Mouse (Mus musculus): ENCODE measurements around the gene B3gat3. TPM values are rescaled to one million over a fixed set of nuclear protein-coding genes. Genes with fewer than 3 reads are reported as not detected.
"Not testable (repeated sequence)": the region's sequence is repeated elsewhere in the genome, so short reads cannot be mapped to it uniquely, and the experiment has no call there.

The B3gat3 gene
- polyA plus RNA-seq, 1 experiment = 26.7 TPM

- peak within 1 kb of the TSS; percentile 96 for H3K4me3 ChIP-seq (ENCODE audit: insufficient read depth, low read length)
- 0 out of 2 replicates have a peak, but pooled peaks cover 2% of the 10 kb centered on the region for H3K4me1 ChIP-seq (ENCODE audit: control insufficient read depth, insufficient read depth, low read length)
- no peak for TF ChIP-seq CTCF (IDR thresholded peaks at IDR 0.05; ENCODE audit: borderline replicate concordance, insufficient read depth, low read length)
- TF ChIP-seq POLR2A (IDR thresholded peaks at IDR 0.05; ENCODE audit: low read depth, low read length) = peak; percentile 85
- peak within 1 kb of the TSS; percentile 70 for H3K27ac ChIP-seq (ENCODE audit: insufficient read depth, low read length)
Measured at GRCm38 (mm10) chr19:8953135-8954039, 33.2 kb downstream of the B3gat3 start, which contains the start of gene Tut1. Gene Tut1 (plus strand): TSS chr19:8953847.

GRCm38 (mm10) chr19:8954171-8954570, 34.0 kb downstream of the B3gat3 start:
- Histone ChIP-seq H3K27ac (ENCODE audit: insufficient read depth, low read length) (peak overlapping the region; percentile 70), H3K4me1 (ENCODE audit: control insufficient read depth, insufficient read depth, low read length) (0 out of 2 replicates have a peak, but pooled peaks cover 2% of the 10 kb centered on the region), H3K4me3 (ENCODE audit: insufficient read depth, low read length) (peak overlapping the region; percentile 96)
- TF ChIP-seq POLR2A (IDR thresholded peaks at IDR 0.05; ENCODE audit: low read depth, low read length) = no peak
- no peak for TF ChIP-seq CTCF (IDR thresholded peaks at IDR 0.05; ENCODE audit: borderline replicate concordance, insufficient read depth, low read length)

- no peak for TF ChIP-seq CTCF (IDR thresholded peaks at IDR 0.05; ENCODE audit: borderline replicate concordance, insufficient read depth, low read length)
- no peak for TF ChIP-seq POLR2A (IDR thresholded peaks at IDR 0.05; ENCODE audit: low read depth, low read length)
- Histone ChIP-seq H3K4me1 (ENCODE audit: control insufficient read depth, insufficient read depth, low read length) (peaks cover 5% of the 10 kb centered on the region), H3K27ac (ENCODE audit: insufficient read depth, low read length) (no peak overlapping the region), H3K4me3 (ENCODE audit: insufficient read depth, low read length) (no peak overlapping the region)
Measured at GRCm38 (mm10) chr19:8962256-8962655, 42.1 kb downstream of the B3gat3 start.

- Histone ChIP-seq H3K4me1 (ENCODE audit: control insufficient read depth, insufficient read depth, low read length) (peaks cover 5% of the 10 kb centered on the region), H3K27ac (ENCODE audit: insufficient read depth, low read length) (no peak overlapping the region), H3K4me3 (ENCODE audit: insufficient read depth, low read length) (no peak overlapping the region)
- TF ChIP-seq CTCF (IDR thresholded peaks at IDR 0.05; ENCODE audit: borderline replicate concordance, insufficient read depth, low read length) (no peak), POLR2A (IDR thresholded peaks at IDR 0.05; ENCODE audit: low read depth, low read length) (no peak)
Measured at GRCm38 (mm10) chr19:8965075-8965474, 44.9 kb downstream of the B3gat3 start.

- peak overlapping the region; percentile 95 for H3K27ac ChIP-seq (ENCODE audit: insufficient read depth, low read length)
- TF ChIP-seq POLR2A (IDR thresholded peaks at IDR 0.05; ENCODE audit: low read depth, low read length) = peak; percentile 41; the same call in 1 of the 2 replicates
- TF ChIP-seq CTCF (IDR thresholded peaks at IDR 0.05; ENCODE audit: borderline replicate concordance, insufficient read depth, low read length) = no peak
Measured at GRCm38 (mm10) chr19:8965771-8966170, 45.6 kb downstream of the B3gat3 start.

GRCm38 (mm10) chr19:8966198-8966589, 46.0 kb downstream of the B3gat3 start:
- Histone ChIP-seq H3K4me3 (ENCODE audit: insufficient read depth, low read length) (peak overlapping the region; percentile 48), H3K4me1 (ENCODE audit: control insufficient read depth, insufficient read depth, low read length) (peaks cover 6% of the 10 kb centered on the region), H3K27ac (ENCODE audit: insufficient read depth, low read length) (peak overlapping the region; percentile 95)
- TF ChIP-seq POLR2A (IDR thresholded peaks at IDR 0.05; ENCODE audit: low read depth, low read length) = peak; percentile 4; the same call in 1 of the 2 replicates
- TF ChIP-seq CTCF (IDR thresholded peaks at IDR 0.05; ENCODE audit: borderline replicate concordance, insufficient read depth, low read length) = no peak

More at GRCm38 (mm10) chr19:8965771-8966170, 45.6 kb downstream of the B3gat3 start:
- Histone ChIP-seq H3K4me1 (ENCODE audit: control insufficient read depth, insufficient read depth, low read length) (peaks cover 5% of the 10 kb centered on the region), H3K4me3 (ENCODE audit: insufficient read depth, low read length) (no peak overlapping the region)

GRCm38 (mm10) chr19:8966590-8967372, 46.6 kb downstream of the B3gat3 start, which contains the start of gene Eef1g:
Gene Eef1g (plus strand): TSS chr19:8967041.
- H3K27ac ChIP-seq (ENCODE audit: insufficient read depth, low read length) = peak within 1 kb of the TSS; percentile 95
- TF ChIP-seq CTCF (IDR thresholded peaks at IDR 0.05; ENCODE audit: borderline replicate concordance, insufficient read depth, low read length) = no peak
- TF ChIP-seq POLR2A (IDR thresholded peaks at IDR 0.05; ENCODE audit: low read depth, low read length) = peak; percentile 82
- peaks cover 8% of the 10 kb centered on the region for H3K4me1 ChIP-seq (ENCODE audit: control insufficient read depth, insufficient read depth, low read length)

GRCm38 (mm10) chr19:8967373-8967743, 47.2 kb downstream of the B3gat3 start:
- Histone ChIP-seq H3K4me1 (ENCODE audit: control insufficient read depth, insufficient read depth, low read length) (peaks cover 9% of the 10 kb centered on the region), H3K4me3 (ENCODE audit: insufficient read depth, low read length) (peak overlapping the region; percentile 89), H3K27ac (ENCODE audit: insufficient read depth, low read length) (peak overlapping the region; percentile 81)
- no peak for TF ChIP-seq CTCF (IDR thresholded peaks at IDR 0.05; ENCODE audit: borderline replicate concordance, insufficient read depth, low read length)
- no peak for TF ChIP-seq POLR2A (IDR thresholded peaks at IDR 0.05; ENCODE audit: low read depth, low read length)

More at GRCm38 (mm10) chr19:8966590-8967372, 46.6 kb downstream of the B3gat3 start, which contains the start of gene Eef1g:
- H3K4me3 ChIP-seq (ENCODE audit: insufficient read depth, low read length) = peak within 1 kb of the TSS; percentile 89

- Histone ChIP-seq H3K27ac (ENCODE audit: insufficient read depth, low read length) (peak overlapping the region; percentile 81), H3K4me1 (ENCODE audit: control insufficient read depth, insufficient read depth, low read length) (peaks cover 12% of the 10 kb centered on the region), H3K4me3 (ENCODE audit: insufficient read depth, low read length) (peak overlapping the region; percentile 89)
- TF ChIP-seq CTCF (IDR thresholded peaks at IDR 0.05; ENCODE audit: borderline replicate concordance, insufficient read depth, low read length) (no peak), POLR2A (IDR thresholded peaks at IDR 0.05; ENCODE audit: low read depth, low read length) (no peak; the same call in 1 of the 2 replicates)
Measured at GRCm38 (mm10) chr19:8967893-8968292, 47.7 kb downstream of the B3gat3 start.

- peaks cover 15% of the 10 kb centered on the region; the same call in 1 of the 2 replicates for H3K4me1 ChIP-seq (ENCODE audit: control insufficient read depth, insufficient read depth, low read length)
- H3K27ac ChIP-seq (ENCODE audit: insufficient read depth, low read length); H3K4me3 ChIP-seq (ENCODE audit: insufficient read depth, low read length): not testable (repeated sequence)
Measured at GRCm38 (mm10) chr19:8972491-8972890, 52.3 kb downstream of the B3gat3 start.

Measured in embryonic fibroblast, embryonic 13.5 days (primary cell).